Mouse (Mus musculus) megakaryocyte, embryonic 14.5 days (primary cell): ENCODE data around the gene Swt1.

Experiments used
- FLI1 ChIP-seq: IDR thresholded peaks from 2 replicates; pipeline ENCODE4 v1.6.1; 2012; ENCODE audit warnings: low read length, inconsistent platforms, mixed read lengths
- GATA1 ChIP-seq: IDR thresholded peaks from 3 replicates; pipeline ENCODE4 v1.6.1; 2012; ENCODE audit warnings: mixed read lengths, low read length, inconsistent platforms, borderline replicate concordance

DNA sequence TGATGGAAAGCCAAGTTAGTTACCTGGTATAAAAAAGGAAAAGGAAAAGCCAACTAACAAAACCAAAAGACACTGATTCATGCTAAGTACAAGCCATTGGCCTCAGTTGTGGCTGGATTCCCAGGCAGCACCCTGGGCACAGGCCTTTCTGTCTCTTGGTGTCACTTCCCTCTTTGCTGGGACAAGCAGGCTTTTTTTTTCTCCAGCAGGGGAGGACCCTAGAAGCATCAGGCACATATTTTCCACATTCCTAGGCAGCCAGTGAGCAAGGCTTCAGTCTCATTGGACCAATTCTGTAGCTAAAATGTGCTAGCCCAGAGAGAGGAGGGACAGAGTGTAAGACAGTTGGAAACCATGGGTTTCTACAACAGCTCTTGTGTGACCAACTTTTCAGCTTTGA is 90.0 kb downstream of the Swt1 start:
- TF ChIP-seq FLI1 (no peak), GATA1 (no peak)
